Mouse (Mus musculus): ENCODE data around the gene Mrpl19. TPM values are rescaled to one million over a fixed set of nuclear protein-coding genes. Genes with fewer than 3 reads are reported as not detected.

Gene Mrpl19
- polyA plus RNA-seq, 1 experiment from 2014 or later: 69.5 TPM

DNA sequence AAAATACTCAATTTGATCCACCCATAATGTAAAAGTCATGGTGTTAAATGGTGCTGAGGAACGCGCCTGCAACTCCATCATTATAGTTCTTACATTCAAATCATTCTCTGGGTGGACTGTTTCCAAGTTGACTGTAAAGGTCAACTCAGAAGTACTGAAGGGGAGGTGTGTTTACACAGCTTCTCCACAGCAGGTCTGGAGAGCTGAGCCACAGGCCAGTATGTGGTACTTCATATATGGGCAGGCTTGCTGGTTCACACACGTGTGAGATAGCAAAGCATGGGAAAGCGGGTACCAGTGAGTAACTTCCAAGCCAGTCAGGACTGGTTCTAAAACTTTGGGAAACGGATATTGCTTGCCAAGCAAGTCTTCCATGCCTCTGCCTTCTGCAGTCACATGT, 10.6 kb downstream of the Mrpl19 start:
- no peaks in the 10 kb centered on the region for H3K9me3 ChIP-seq (ENCODE audit: control insufficient read depth, low read length)
- ATAC-seq (ENCODE audit: low FRiP score) (no peak), DNase-seq (ENCODE audit: low spot score) (no peak)
- H3K27ac ChIP-seq (ENCODE audit: low read depth, low read length): no peak overlapping the region
- H3K4me2 ChIP-seq (replicated peaks; ENCODE audit: low read depth, low read length): no peak overlapping the region
- peaks cover 11% of the 10 kb centered on the region; the same call in 1 of the 2 replicates for H3K36me3 ChIP-seq (ENCODE audit: control insufficient read depth, insufficient read depth, low read length)
- 88% methylated on average over 5 of the region's 5 CpGs for WGBS
- H3K27me3 ChIP-seq (ENCODE audit: control insufficient read depth, insufficient read depth, low read length): no peaks in the 10 kb centered on the region
- no peak overlapping the region for H3K4me3 ChIP-seq (ENCODE audit: low read depth, low read length)
- no peaks in the 10 kb centered on the region for H3K4me1 ChIP-seq (replicated peaks; ENCODE audit: control insufficient read depth, insufficient read depth, low read length)
- H3K9ac ChIP-seq (ENCODE audit: low read depth, low read length): no peak overlapping the region

- H3K9ac ChIP-seq (ENCODE audit: low read depth, low read length): no peak overlapping the region
- H3K27ac ChIP-seq (ENCODE audit: low read depth, low read length): no peak overlapping the region
- WGBS: 90% methylated on average over 6 of the region's 6 CpGs
- no peaks in the 10 kb centered on the region for H3K4me1 ChIP-seq (replicated peaks; ENCODE audit: control insufficient read depth, insufficient read depth, low read length)
- H3K4me2 ChIP-seq (replicated peaks; ENCODE audit: low read depth, low read length): no peak overlapping the region
- no peak overlapping the region for H3K4me3 ChIP-seq (ENCODE audit: low read depth, low read length)
- H3K27me3 ChIP-seq (ENCODE audit: control insufficient read depth, insufficient read depth, low read length): no peaks in the 10 kb centered on the region
- DNase-seq (ENCODE audit: low spot score) (no peak), ATAC-seq (ENCODE audit: low FRiP score) (no peak)
- H3K36me3 ChIP-seq (ENCODE audit: control insufficient read depth, insufficient read depth, low read length): no peaks in the 10 kb centered on the region; the same call in 1 of the 2 replicates
- H3K9me3 ChIP-seq (ENCODE audit: control insufficient read depth, low read length): no peaks in the 10 kb centered on the region
These were observed 18.9 kb downstream of the Mrpl19 start for GRCm38 (mm10) chr6:81946906-81947305.

DNA sequence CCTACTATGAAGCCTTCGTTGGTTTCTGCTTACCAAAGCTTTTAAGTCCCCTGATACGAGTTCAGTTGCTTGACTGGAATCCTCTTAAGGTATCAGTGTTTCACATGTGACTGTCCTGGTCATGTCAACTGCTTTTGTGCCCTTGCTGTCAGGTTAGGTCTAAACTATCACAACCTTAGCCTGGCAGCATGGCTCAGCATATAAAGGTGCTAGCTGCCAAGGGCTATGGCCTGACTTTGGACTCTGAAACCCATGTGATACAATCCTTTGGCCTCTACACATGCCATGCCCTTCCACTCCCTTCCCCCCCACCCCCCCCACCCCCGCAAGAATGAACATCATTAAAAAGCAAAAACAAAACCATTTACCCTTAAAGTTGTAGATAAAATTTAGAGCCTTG, 21.3 kb downstream of the Mrpl19 start:
- Histone ChIP-seq H3K4me3 (ENCODE audit: low read depth, low read length) (no peak overlapping the region), H3K9ac (ENCODE audit: low read depth, low read length) (no peak overlapping the region), H3K27ac (ENCODE audit: low read depth, low read length) (no peak overlapping the region), H3K4me2 (replicated peaks; ENCODE audit: low read depth, low read length) (no peak overlapping the region), H3K4me1 (replicated peaks; ENCODE audit: control insufficient read depth, insufficient read depth, low read length) (no peaks in the 10 kb centered on the region), H3K27me3 (ENCODE audit: control insufficient read depth, insufficient read depth, low read length) (no peaks in the 10 kb centered on the region), H3K36me3 (ENCODE audit: control insufficient read depth, insufficient read depth, low read length) (no peaks in the 10 kb centered on the region; the same call in 1 of the 2 replicates), H3K9me3 (ENCODE audit: control insufficient read depth, low read length) (no peaks in the 10 kb centered on the region)
- WGBS: 95% methylated on average over 3 of the region's 3 CpGs
- DNase-seq (ENCODE audit: low spot score) (no peak), ATAC-seq (ENCODE audit: low FRiP score) (no peak)

DNA sequence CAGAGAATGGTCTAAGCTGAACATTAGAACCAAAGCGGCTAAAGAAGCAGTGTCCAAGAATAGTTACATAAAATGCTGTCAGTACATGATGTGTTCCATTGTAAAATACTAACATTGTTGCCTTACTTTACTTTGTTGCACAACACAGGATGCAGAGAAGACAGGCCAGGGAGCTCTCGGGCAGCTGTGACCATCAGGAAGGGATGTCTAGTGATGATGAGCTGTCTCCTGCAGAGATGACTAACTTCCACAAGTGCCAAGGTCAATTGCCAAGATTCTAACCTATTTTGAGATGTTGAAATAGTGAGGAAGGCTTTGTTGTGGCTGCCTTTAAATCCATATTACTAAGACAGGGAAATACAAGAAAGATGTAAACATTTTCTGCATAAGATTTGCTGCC, 22.5 kb downstream of the Mrpl19 start:
- H3K4me2 ChIP-seq (replicated peaks; ENCODE audit: low read depth, low read length): no peak overlapping the region
- ATAC-seq (ENCODE audit: low FRiP score) (no peak), DNase-seq (ENCODE audit: low spot score) (no peak)
- H3K4me1 ChIP-seq (replicated peaks; ENCODE audit: control insufficient read depth, insufficient read depth, low read length): no peaks in the 10 kb centered on the region
- no peaks in the 10 kb centered on the region for H3K27me3 ChIP-seq (ENCODE audit: control insufficient read depth, insufficient read depth, low read length)
- no peaks in the 10 kb centered on the region; the same call in 1 of the 2 replicates for H3K36me3 ChIP-seq (ENCODE audit: control insufficient read depth, insufficient read depth, low read length)
- H3K4me3 ChIP-seq (ENCODE audit: low read depth, low read length): no peak overlapping the region
- no peak overlapping the region for H3K9ac ChIP-seq (ENCODE audit: low read depth, low read length)
- H3K27ac ChIP-seq (ENCODE audit: low read depth, low read length): no peak overlapping the region
- 97% methylated on average over 2 of the region's 2 CpGs for WGBS
- H3K9me3 ChIP-seq (ENCODE audit: control insufficient read depth, low read length): no peaks in the 10 kb centered on the region

- Histone ChIP-seq H3K4me1 (replicated peaks; ENCODE audit: control insufficient read depth, insufficient read depth, low read length) (no peaks in the 10 kb centered on the region), H3K4me3 (ENCODE audit: low read depth, low read length) (no peak overlapping the region), H3K27me3 (ENCODE audit: control insufficient read depth, insufficient read depth, low read length) (no peaks in the 10 kb centered on the region), H3K4me2 (replicated peaks; ENCODE audit: low read depth, low read length) (no peak overlapping the region), H3K27ac (ENCODE audit: low read depth, low read length) (no peak overlapping the region), H3K9me3 (ENCODE audit: control insufficient read depth, low read length) (no peaks in the 10 kb centered on the region), H3K36me3 (ENCODE audit: control insufficient read depth, insufficient read depth, low read length) (no peaks in the 10 kb centered on the region; the same call in 1 of the 2 replicates), H3K9ac (ENCODE audit: low read depth, low read length) (no peak overlapping the region)
- ATAC-seq (ENCODE audit: low FRiP score) (no peak), DNase-seq (ENCODE audit: low spot score) (no peak)
- 93% methylated on average over 5 of the region's 5 CpGs for WGBS
These were observed 24.0 kb downstream of the Mrpl19 start for GRCm38 (mm10) chr6:81941718-81942117.

DNA sequence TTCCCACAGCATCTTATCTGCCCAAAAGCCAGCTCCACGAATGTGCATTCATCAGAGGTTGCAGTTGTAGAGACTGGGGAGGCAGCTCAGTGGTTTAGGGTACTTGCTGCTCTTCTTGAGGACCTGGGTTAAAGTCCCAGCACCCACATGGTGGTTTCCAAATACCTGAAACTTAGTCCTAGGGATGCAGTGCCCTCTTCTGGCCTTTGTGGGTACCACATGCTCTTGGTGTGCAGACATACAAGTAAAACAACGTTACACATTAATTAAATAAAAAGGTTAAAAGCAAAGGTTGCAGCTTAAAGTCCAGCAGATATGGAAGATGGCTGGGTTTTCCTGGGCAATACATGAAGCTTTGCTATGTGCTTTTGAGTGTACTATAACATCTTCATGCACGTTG, 32.5 kb downstream of the Mrpl19 start:
- ATAC-seq (ENCODE audit: low FRiP score): no peak
- H3K9me3 ChIP-seq (ENCODE audit: control insufficient read depth, low read length): no peaks in the 10 kb centered on the region
- peaks cover 15% of the 10 kb centered on the region for H3K36me3 ChIP-seq (ENCODE audit: control insufficient read depth, insufficient read depth, low read length)
- no peak overlapping the region for H3K4me2 ChIP-seq (replicated peaks; ENCODE audit: low read depth, low read length)
- H3K9ac ChIP-seq (ENCODE audit: low read depth, low read length): no peak overlapping the region
- no peaks in the 10 kb centered on the region for H3K4me1 ChIP-seq (replicated peaks; ENCODE audit: control insufficient read depth, insufficient read depth, low read length)
- H3K4me3 ChIP-seq (ENCODE audit: low read depth, low read length): no peak overlapping the region
- WGBS: 96% methylated on average over 3 of the region's 3 CpGs
- no peak for DNase-seq (ENCODE audit: low spot score)
- no peak overlapping the region for H3K27ac ChIP-seq (ENCODE audit: low read depth, low read length)
- no peaks in the 10 kb centered on the region for H3K27me3 ChIP-seq (ENCODE audit: control insufficient read depth, insufficient read depth, low read length)

DNA sequence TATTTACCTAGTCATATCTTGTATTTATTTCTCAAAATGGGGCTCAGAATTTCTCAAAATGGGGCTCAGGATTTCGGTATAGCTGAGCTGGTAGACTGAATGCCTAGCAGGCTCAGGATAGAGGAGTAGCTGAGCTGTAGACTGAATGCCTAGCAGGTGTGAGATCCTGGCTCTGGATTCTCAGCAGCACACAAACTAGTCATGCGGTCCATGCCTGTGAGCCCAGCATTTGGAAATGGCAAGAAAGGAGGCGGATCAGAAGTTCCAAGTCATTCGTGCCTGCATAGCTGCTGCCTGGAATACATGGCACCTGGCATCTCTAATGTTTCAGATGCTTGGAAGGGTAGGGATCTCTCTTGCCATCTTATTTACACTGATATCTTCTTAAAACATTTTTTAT, 36.4 kb downstream of the Mrpl19 start:
- Histone ChIP-seq H3K9me3 (ENCODE audit: control insufficient read depth, low read length) (no peaks in the 10 kb centered on the region), H3K4me2 (replicated peaks; ENCODE audit: low read depth, low read length) (no peak overlapping the region), H3K4me1 (replicated peaks; ENCODE audit: control insufficient read depth, insufficient read depth, low read length) (no peaks in the 10 kb centered on the region), H3K4me3 (ENCODE audit: low read depth, low read length) (no peak overlapping the region), H3K27ac (ENCODE audit: low read depth, low read length) (no peak overlapping the region), H3K27me3 (ENCODE audit: control insufficient read depth, insufficient read depth, low read length) (no peaks in the 10 kb centered on the region), H3K36me3 (ENCODE audit: control insufficient read depth, insufficient read depth, low read length) (peaks cover 8% of the 10 kb centered on the region), H3K9ac (ENCODE audit: low read depth, low read length) (no peak overlapping the region)
- DNase-seq (ENCODE audit: low spot score) (no peak), ATAC-seq (ENCODE audit: low FRiP score) (no peak)
- WGBS: 87% methylated on average over 4 of the region's 4 CpGs

GRCm38 (mm10) chr6:81924304-81924703, 41.5 kb downstream of the Mrpl19 start:
- H3K9me3 ChIP-seq (ENCODE audit: control insufficient read depth, low read length): no peaks in the 10 kb centered on the region
- H3K9ac ChIP-seq (ENCODE audit: low read depth, low read length): peak overlapping the region; percentile 94; the same call in 1 of the 2 replicates
- no peaks in the 10 kb centered on the region for H3K36me3 ChIP-seq (ENCODE audit: control insufficient read depth, insufficient read depth, low read length)
- no peaks in the 10 kb centered on the region for H3K27me3 ChIP-seq (ENCODE audit: control insufficient read depth, insufficient read depth, low read length)
- H3K4me1 ChIP-seq (replicated peaks; ENCODE audit: control insufficient read depth, insufficient read depth, low read length): no peaks in the 10 kb centered on the region
- H3K4me2 ChIP-seq (replicated peaks; ENCODE audit: low read depth, low read length): peak overlapping the region; percentile 71
- H3K4me3 ChIP-seq (ENCODE audit: low read depth, low read length): peak overlapping the region; percentile 84
- ATAC-seq (ENCODE audit: low FRiP score) (peak; percentile 61; the same call in 1 of the 2 replicates), DNase-seq (ENCODE audit: low spot score) (no peak)
- 22% methylated on average over 5 of the region's 5 CpGs for WGBS
- H3K27ac ChIP-seq (ENCODE audit: low read depth, low read length): no peak overlapping the region

DNA sequence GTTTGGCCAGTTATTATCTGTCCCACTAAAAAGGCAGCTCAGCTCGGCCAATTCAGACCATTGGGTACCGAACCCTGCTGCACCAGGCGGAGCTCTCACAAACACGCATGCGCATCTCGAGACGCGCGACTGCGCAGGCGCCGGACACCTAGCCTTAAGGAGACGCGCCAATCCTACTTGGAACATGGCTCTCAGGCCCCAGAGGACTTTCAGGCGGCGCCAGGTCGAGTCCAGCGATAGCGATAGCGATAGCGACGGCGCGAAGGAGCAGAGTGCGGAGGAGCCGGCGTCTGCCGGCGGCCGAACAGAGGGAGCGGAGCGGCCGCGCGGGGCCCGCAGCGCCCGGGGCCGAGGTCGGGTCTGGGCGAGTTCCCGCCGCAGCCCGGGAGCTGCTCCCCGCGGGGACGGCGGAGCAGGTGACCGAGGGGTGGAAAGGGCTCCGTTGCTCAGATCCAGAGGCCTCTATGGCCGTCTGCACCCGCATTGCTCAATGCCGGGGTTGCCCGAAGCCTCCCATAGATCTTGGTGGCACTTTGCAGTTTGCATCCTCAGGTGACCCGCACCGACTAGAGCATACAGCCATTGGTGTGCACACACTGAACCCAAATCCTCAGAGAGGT, 42.1 kb downstream of the Mrpl19 start, which contains the start of gene Gcfc2:
TSS of gene Gcfc2 (plus strand) at position 147 of the 620 bp plus-strand sequence.
- H3K4me2 ChIP-seq (replicated peaks; ENCODE audit: low read depth, low read length): peak within 1 kb of the TSS; percentile 71
- no peaks in the 10 kb centered on the region for H3K4me1 ChIP-seq (replicated peaks; ENCODE audit: control insufficient read depth, insufficient read depth, low read length)
- WGBS: 0% methylated on average over 55 of the region's 56 CpGs
- no peaks in the 10 kb centered on the region for H3K27me3 ChIP-seq (ENCODE audit: control insufficient read depth, insufficient read depth, low read length)
- DNase-seq (ENCODE audit: low spot score) (peak; percentile 97), ATAC-seq (ENCODE audit: low FRiP score) (peak; percentile 95)
- H3K4me3 ChIP-seq (ENCODE audit: low read depth, low read length): peak within 1 kb of the TSS; percentile 84
- H3K27ac ChIP-seq (ENCODE audit: low read depth, low read length): 0 out of 2 replicates have a peak within 1 kb of the TSS, but pooled peaks have one; percentile 51
- peak within 1 kb of the TSS; percentile 94 for H3K9ac ChIP-seq (ENCODE audit: low read depth, low read length)
- no peaks in the 10 kb centered on the region for H3K9me3 ChIP-seq (ENCODE audit: control insufficient read depth, low read length)
- H3K36me3 ChIP-seq (ENCODE audit: control insufficient read depth, insufficient read depth, low read length): no peaks in the 10 kb centered on the region
